Mouse (Mus musculus): Measurements from ENCODE around the gene Clk1. TPM values are rescaled to one million over a fixed set of nuclear protein-coding genes. Genes with fewer than 3 reads are reported as not detected.
A peak's percentile ranks its signal among the peaks of the same experiment; 100 is the strongest.

Gene Clk1
- polyA plus RNA-seq, 1 experiment = 19.4 TPM

GRCm38 (mm10) chr1:58445861-58446260, 22.0 kb upstream of the Clk1 start:
- Histone ChIP-seq H3K4me3 (peak overlapping the region; percentile 93), H3ac (ENCODE audit: control insufficient read depth, insufficient read length) (peak overlapping the region; percentile 64), H3K27me3 (ENCODE audit: control insufficient read depth, insufficient read depth, insufficient read length) (no peaks in the 10 kb centered on the region), H3K36me3 (ENCODE audit: control insufficient read depth, insufficient read depth) (peaks cover 9% of the 10 kb centered on the region), H3K4me2 (ENCODE audit: low read depth) (peak overlapping the region; percentile 78), H3K79me2 (ENCODE audit: control insufficient read depth, insufficient read depth) (peaks cover 42% of the 10 kb centered on the region)
- TF ChIP-seq MYOG (IDR thresholded peaks at IDR 0.05; ENCODE audit: control insufficient read depth in 1 of 3, insufficient read depth in 1 of 3, insufficient read length in 2 of 3, low read depth in 2 of 3) (no peak), POLR2AphosphoS2 (IDR thresholded peaks at IDR 0.05; ENCODE audit: insufficient read length, low read depth) (no peak), MAX (IDR thresholded peaks at IDR 0.05; ENCODE audit: low read depth) (no peak), MYOD1 (IDR thresholded peaks at IDR 0.05; ENCODE audit: control insufficient read depth in 1 of 3, insufficient read length in 2 of 3, low read depth in 2 of 3) (no peak), E2F4 (IDR thresholded peaks at IDR 0.05; ENCODE audit: insufficient read depth) (no peak), USF1 (IDR thresholded peaks at IDR 0.05; ENCODE audit: low read depth) (no peak), TCF3 (IDR thresholded peaks at IDR 0.05; ENCODE audit: insufficient read length, low read depth) (no peak), SRF (IDR thresholded peaks at IDR 0.05; ENCODE audit: control insufficient read depth, insufficient read length, low read depth) (no peak), CEBPB (IDR thresholded peaks at IDR 0.05; ENCODE audit: insufficient read depth, poor library complexity, severe bottlenecking) (no peak), REST (IDR thresholded peaks at IDR 0.05; ENCODE audit: insufficient read depth, insufficient read length) (no peak)

GRCm38 (mm10) chr1:58445143-58445722, 21.4 kb upstream of the Clk1 start, which contains the start of the genes Nif3l1 and Ppil3:
TSS of gene Nif3l1 (plus strand) at chr1:58445151.
TSS of gene Ppil3 (minus strand) at chr1:58445486.
- Histone ChIP-seq H3K4me2 (ENCODE audit: low read depth) (peak within 1 kb of the TSS; percentile 85), H3K27me3 (ENCODE audit: control insufficient read depth, insufficient read depth, insufficient read length) (no peaks in the 10 kb centered on the region), H3K79me2 (ENCODE audit: control insufficient read depth, insufficient read depth) (peaks cover 42% of the 10 kb centered on the region), H3K4me3 (peak within 1 kb of the TSS; percentile 93), H3ac (ENCODE audit: control insufficient read depth, insufficient read length) (peak within 1 kb of the TSS; percentile 64), H3K36me3 (ENCODE audit: control insufficient read depth, insufficient read depth) (peaks cover 8% of the 10 kb centered on the region)
- TF ChIP-seq POLR2A (IDR thresholded peaks at IDR 0.05; ENCODE audit: insufficient read length, low read depth) = peak; percentile 57
- peak; percentile 68 for TF ChIP-seq POLR2AphosphoS2 (IDR thresholded peaks at IDR 0.05; ENCODE audit: insufficient read length, low read depth)
- no peak for TF ChIP-seq MAX (IDR thresholded peaks at IDR 0.05; ENCODE audit: low read depth)
- TF ChIP-seq TCF12 (IDR thresholded peaks at IDR 0.05; ENCODE audit: insufficient read depth, poor library complexity, severe bottlenecking) = no peak
- TF ChIP-seq MYOD1 (IDR thresholded peaks at IDR 0.05; ENCODE audit: control insufficient read depth in 1 of 3, insufficient read length in 2 of 3, low read depth in 2 of 3) = peak in 1 of 3 experiments; percentile 17
- no peak for TF ChIP-seq SRF (IDR thresholded peaks at IDR 0.05; ENCODE audit: control insufficient read depth, insufficient read length, low read depth)
- TF ChIP-seq USF1 (IDR thresholded peaks at IDR 0.05; ENCODE audit: low read depth) = no peak
- TF ChIP-seq REST (IDR thresholded peaks at IDR 0.05; ENCODE audit: insufficient read depth, insufficient read length) = no peak
- TF ChIP-seq CEBPB (IDR thresholded peaks at IDR 0.05; ENCODE audit: insufficient read depth, poor library complexity, severe bottlenecking) = no peak
- peak in 1 of 3 experiments; percentile 31 for TF ChIP-seq MYOG (IDR thresholded peaks at IDR 0.05; ENCODE audit: control insufficient read depth in 1 of 3, insufficient read depth in 1 of 3, insufficient read length in 2 of 3, low read depth in 2 of 3)
- TF ChIP-seq E2F4 (IDR thresholded peaks at IDR 0.05; ENCODE audit: insufficient read depth) = no peak
- no peak for TF ChIP-seq TCF3 (IDR thresholded peaks at IDR 0.05; ENCODE audit: insufficient read length, low read depth)

- TF ChIP-seq MYOD1 (IDR thresholded peaks at IDR 0.05; ENCODE audit: control insufficient read depth in 1 of 3, insufficient read length in 2 of 3, low read depth in 2 of 3) = no peak
- no peak for TF ChIP-seq TCF3 (IDR thresholded peaks at IDR 0.05; ENCODE audit: insufficient read length, low read depth)
- no peak for TF ChIP-seq POLR2A (IDR thresholded peaks at IDR 0.05; ENCODE audit: insufficient read length, low read depth)
- TF ChIP-seq MYOG (IDR thresholded peaks at IDR 0.05; ENCODE audit: control insufficient read depth in 1 of 3, insufficient read depth in 1 of 3, insufficient read length in 2 of 3, low read depth in 2 of 3) = no peak
- no peak for TF ChIP-seq E2F4 (IDR thresholded peaks at IDR 0.05; ENCODE audit: insufficient read depth)
- TF ChIP-seq MAX (IDR thresholded peaks at IDR 0.05; ENCODE audit: low read depth) = no peak
- no peak for TF ChIP-seq POLR2AphosphoS2 (IDR thresholded peaks at IDR 0.05; ENCODE audit: insufficient read length, low read depth)
- no peak for TF ChIP-seq SRF (IDR thresholded peaks at IDR 0.05; ENCODE audit: control insufficient read depth, insufficient read length, low read depth)
- H3K79me2 ChIP-seq (ENCODE audit: control insufficient read depth, insufficient read depth) = peaks cover 37% of the 10 kb centered on the region
These were observed 20.8 kb upstream of the Clk1 start for GRCm38 (mm10) chr1:58444691-58445090.

GRCm38 (mm10) chr1:58424551-58424950, 685 bp upstream of the Clk1 start:
- peaks cover 41% of the 10 kb centered on the region for H3K79me2 ChIP-seq (ENCODE audit: control insufficient read depth, insufficient read depth)
- TF ChIP-seq USF1 (IDR thresholded peaks at IDR 0.05; ENCODE audit: low read depth) = no peak
- no peak for TF ChIP-seq MYOG (IDR thresholded peaks at IDR 0.05; ENCODE audit: control insufficient read depth in 1 of 3, insufficient read depth in 1 of 3, insufficient read length in 2 of 3, low read depth in 2 of 3)
- TF ChIP-seq TCF12 (IDR thresholded peaks at IDR 0.05; ENCODE audit: insufficient read depth, poor library complexity, severe bottlenecking) = no peak
- no peak for TF ChIP-seq E2F4 (IDR thresholded peaks at IDR 0.05; ENCODE audit: insufficient read depth)
- no peak for TF ChIP-seq MAX (IDR thresholded peaks at IDR 0.05; ENCODE audit: low read depth)
- no peak for TF ChIP-seq POLR2AphosphoS2 (IDR thresholded peaks at IDR 0.05; ENCODE audit: insufficient read length, low read depth)
- peaks cover 23% of the 10 kb centered on the region for H3K36me3 ChIP-seq (ENCODE audit: control insufficient read depth, insufficient read depth)
- no peak overlapping the region for H3ac ChIP-seq (ENCODE audit: control insufficient read depth, insufficient read length)
- no peaks in the 10 kb centered on the region for H3K27me3 ChIP-seq (ENCODE audit: control insufficient read depth, insufficient read depth, insufficient read length)
- H3K4me3 ChIP-seq = no peak overlapping the region
- peak overlapping the region; percentile 45 for H3K4me2 ChIP-seq (ENCODE audit: low read depth)

More at GRCm38 (mm10) chr1:58444691-58445090, 20.8 kb upstream of the Clk1 start:
- Histone ChIP-seq H3K4me2 (ENCODE audit: low read depth) (peak overlapping the region; percentile 85), H3K36me3 (ENCODE audit: control insufficient read depth, insufficient read depth) (peaks cover 9% of the 10 kb centered on the region), H3K27me3 (ENCODE audit: control insufficient read depth, insufficient read depth, insufficient read length) (no peaks in the 10 kb centered on the region), H3K4me3 (peak overlapping the region; percentile 93), H3ac (ENCODE audit: control insufficient read depth, insufficient read length) (peak overlapping the region; percentile 64)
